Mouse (Mus musculus) telencephalon, adult 2 months (tissue): ENCODE results near the gene Zfp423.

ENCODE experiments used
- DNase-seq: peaks from one replicate; pipeline ENCODE4 v3.0.0-alpha.2; 2011; ENCODE audit warnings: low read depth, low spot score

Zfp423 gene

GRCm38 (mm10) chr8:87959320-87959920, at the start of gene Zfp423:
Gene Zfp423 (minus strand): TSS chr8:87959595.
- no peak for DNase-seq

DNA sequence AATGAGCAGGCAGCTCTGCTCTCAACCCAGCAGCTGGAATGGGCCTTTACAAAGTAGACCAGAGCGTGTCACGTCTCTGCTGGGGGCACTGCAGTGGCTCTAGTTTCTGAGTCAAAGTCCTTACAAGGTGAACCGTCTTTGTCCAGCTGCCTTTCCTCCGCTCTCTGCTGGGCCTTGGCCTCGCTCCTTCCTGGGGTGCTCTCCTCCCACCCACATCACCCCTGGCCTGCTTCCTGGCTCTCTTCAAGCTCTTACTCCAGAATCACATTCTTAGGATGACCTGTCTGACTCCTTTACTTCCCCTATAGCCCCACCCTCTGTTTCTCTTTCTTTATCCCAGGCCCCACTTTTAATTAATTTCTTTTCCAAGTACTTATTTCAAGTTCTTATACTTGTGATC, 47.4 kb upstream of the Zfp423 start:
- DNase-seq = no peak

DNA sequence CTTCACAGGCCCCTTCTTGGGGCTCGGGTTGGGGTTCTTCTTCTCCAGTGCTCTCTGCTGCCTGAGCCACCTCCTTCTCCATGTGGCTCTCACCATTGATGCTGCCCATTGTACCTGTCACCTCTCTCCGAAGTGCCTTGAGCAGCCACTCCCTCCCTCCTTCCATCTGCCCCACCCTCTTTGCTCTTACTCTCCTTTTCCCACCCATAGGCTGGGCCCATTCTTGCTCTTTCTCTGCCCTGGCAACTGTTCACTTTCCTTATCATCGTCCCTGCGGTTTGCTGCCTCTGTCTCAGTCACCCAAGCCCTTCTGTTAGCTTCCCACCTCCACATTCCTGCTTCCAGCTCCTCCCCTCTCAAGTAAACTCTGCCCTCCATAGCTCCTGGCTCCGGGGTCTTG, 25.4 kb upstream of the Zfp423 start:
- DNase-seq = no peak

DNA sequence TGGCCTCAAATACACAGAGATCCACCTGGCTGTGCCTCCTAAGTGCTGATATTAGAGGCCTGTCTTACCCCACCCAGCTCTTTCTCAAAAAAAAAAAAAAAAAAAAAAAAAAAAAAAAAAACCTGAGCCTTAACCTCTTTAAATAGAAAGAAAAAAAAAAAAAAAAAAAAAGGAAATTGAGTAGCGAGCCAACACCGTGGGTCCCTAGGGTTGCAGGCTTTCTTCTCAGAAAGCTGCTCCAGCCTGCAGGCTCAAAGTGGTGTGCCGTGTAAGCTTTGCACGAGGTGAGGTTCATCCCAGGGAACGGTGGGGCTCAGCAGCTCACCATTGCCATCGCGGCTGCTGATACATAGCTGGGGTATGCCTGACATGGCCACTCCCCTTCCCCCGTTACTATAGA, 24.6 kb upstream of the Zfp423 start:
- DNase-seq = no peak

GRCm38 (mm10) chr8:87982936-87983335, 23.5 kb upstream of the Zfp423 start:
- DNase-seq = no peak

GRCm38 (mm10) chr8:87975466-87975809, 16.0 kb upstream of the Zfp423 start:
- DNase-seq = no peak

GRCm38 (mm10) chr8:87974759-87975465, 15.5 kb upstream of the Zfp423 start:
- no peak for DNase-seq

GRCm38 (mm10) chr8:87974122-87974758, 14.8 kb upstream of the Zfp423 start:
- no peak for DNase-seq

- no peak for DNase-seq
Measured at GRCm38 (mm10) chr8:87967866-87968620, 8.6 kb upstream of the Zfp423 start.

DNA sequence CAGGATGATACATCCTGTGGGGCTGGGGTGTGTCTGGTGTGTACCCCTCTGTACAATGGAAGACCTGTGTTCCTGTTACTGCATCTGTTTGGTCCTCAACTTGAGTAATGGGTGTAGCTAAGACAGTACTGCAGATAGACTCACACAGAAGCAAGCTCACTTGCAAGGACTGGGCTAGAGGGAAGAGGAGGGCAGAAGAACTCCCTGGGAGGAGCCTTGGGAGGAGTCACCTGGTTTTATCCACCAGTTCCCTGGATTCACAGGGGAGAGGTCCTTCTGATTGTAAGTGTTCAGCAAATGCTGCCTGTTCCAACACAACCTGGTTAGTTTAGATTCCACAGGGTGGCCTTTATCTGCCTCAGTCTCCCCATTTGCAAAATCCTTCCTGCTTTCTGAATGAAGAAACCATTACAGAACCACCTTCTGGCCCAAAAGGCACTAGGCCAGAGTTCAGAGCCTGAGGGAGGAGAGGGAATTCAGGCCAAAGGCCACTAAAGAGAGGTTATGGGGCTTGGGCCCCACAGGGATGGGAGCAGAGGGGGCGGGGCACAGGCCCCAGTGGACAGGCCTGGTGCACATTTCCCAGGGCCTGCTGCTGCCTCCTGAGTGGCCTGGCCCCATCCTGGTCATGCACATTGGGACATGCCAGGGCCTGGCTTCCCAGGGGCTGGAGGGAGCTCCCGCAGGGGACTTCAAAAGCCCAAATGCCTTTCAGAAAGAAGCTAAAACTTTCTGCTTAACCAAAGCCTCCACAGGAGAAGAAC, 7.8 kb upstream of the Zfp423 start:
- no peak for DNase-seq

DNA sequence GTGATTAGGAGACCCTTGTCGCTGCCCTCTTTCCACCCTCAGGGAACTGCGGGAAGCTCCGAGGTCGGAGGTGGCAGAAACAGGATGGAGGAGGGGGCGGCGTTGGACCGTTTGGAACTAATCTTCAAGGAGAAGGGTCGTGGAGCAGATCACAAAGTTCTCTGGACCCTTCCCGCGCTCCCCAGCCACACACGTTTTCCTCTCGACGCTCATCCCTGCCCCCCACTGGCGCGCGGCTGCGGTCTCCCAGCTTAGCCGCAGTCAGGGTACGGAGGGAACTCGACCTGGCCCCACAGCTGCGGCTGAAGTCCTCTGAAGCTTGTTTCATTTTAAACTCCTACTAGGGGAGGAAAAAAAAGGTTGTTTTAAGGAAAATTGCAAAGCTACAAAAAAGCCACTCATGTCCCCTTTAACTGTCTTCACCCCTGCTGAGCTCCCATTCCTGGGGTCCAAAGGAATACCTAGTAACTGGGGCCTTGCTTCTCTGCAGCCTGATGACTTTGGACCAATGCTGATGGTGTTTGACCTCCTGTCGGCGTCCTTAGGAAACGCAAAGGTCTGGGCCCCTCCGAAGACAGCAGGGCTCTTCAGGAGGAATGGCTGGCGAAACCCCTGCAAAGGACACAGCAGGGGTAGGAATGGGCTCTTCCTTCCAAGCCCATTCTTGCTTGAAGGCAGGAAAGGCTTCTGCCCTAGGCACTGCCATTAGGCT, 3.3 kb upstream of the Zfp423 start:
- no peak for DNase-seq

- DNase-seq = no peak
Measured at GRCm38 (mm10) chr8:87961680-87962513, 2.5 kb upstream of the Zfp423 start.

DNA sequence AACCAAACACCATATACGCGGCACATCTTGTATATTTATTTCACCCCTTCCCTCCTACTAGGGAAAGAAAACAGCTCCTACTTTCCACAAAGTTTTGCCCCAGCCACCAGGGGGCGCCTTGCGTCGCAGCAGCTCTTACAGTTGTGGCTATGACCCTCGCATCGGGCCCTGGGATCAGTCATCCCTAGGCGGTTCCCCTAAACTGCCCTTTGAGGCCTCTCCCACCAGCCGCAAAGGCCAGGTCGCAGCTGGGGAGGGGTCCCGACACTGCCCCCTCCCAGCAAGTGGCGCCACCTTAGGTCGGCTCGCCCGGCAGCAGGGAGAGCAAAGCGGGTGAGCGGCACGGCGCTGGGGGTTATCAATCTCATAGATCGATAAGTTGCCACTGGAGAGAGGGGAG, 1.7 kb upstream of the Zfp423 start:
- DNase-seq = no peak

- DNase-seq = peak; percentile 28
Measured at GRCm38 (mm10) chr8:87960061-87960749, 810 bp upstream of the Zfp423 start.

GRCm38 (mm10) chr8:87958451-87959319, 710 bp downstream of the Zfp423 start:
- no peak for DNase-seq

GRCm38 (mm10) chr8:87957871-87958450, 1.4 kb downstream of the Zfp423 start:
- DNase-seq = no peak

GRCm38 (mm10) chr8:87956001-87956400, 3.4 kb downstream of the Zfp423 start:
- no peak for DNase-seq

- DNase-seq = no peak
Measured at GRCm38 (mm10) chr8:87953473-87953872, 5.9 kb downstream of the Zfp423 start.
